10 mouse cellular contexts compared by ENCODE assay signal in genomic region chr11:109358549-109358948, GRCm38 (mm10). TPM values are rescaled to one million over a fixed set of nuclear protein-coding genes. Genes with fewer than 3 reads are reported as not detected.
A peak's percentile ranks its signal among the peaks of the same experiment; 100 is the strongest.
DNase-seq lines count a peak whose midpoint lies in the region; ATAC-seq and TF ChIP-seq lines count a peak whose summit lies in the region.
"Had no signal": no experiment of that assay in that cellular context is flagged by ENCODE, and none has a peak within 500 bp of the region (broad histone marks: within the 10 kb centered on the region; RNA-seq: fewer than 3 reads in every experiment).

No protein-coding gene starts in this region.

- no peak overlapping the region for H3K9ac ChIP-seq in ES-E14 (ENCODE audit: insufficient read depth, low read depth, low read length, poor library complexity, severe bottlenecking)
- no peak overlapping the region for H3K9ac ChIP-seq in intestine, embryonic 16.5 days (ENCODE audit: low read depth, low read length)
- H3K9ac ChIP-seq: neural tube, embryonic 12.5 days had no signal

- 31% methylated on average over 3 of the region's 3 CpGs for WGBS in embryonic facial prominence, embryonic 10.5 days
- 43% methylated on average over 3 of the region's 3 CpGs for WGBS in intestine, embryonic 16.5 days

- no peak overlapping the region for H3K4me3 ChIP-seq in ES-E14 (ENCODE audit: insufficient read depth in 1 of 2, low read depth in 1 of 2, low read length in 2 of 2, poor library complexity in 1 of 2, severe bottlenecking in 1 of 2)
- H3K4me3 ChIP-seq in embryonic facial prominence, embryonic 10.5 days, result no peak overlapping the region
- no peak overlapping the region for H3K4me3 ChIP-seq in intestine, embryonic 16.5 days (ENCODE audit: low read length)
- H3K4me3 ChIP-seq: neural tube, embryonic 12.5 days had no signal

- no peaks in the 10 kb centered on the region for H3K9me3 ChIP-seq in ES-E14 (ENCODE audit: control insufficient read depth, insufficient read depth, low read depth, low read length)
- H3K9me3 ChIP-seq in embryonic facial prominence, embryonic 10.5 days, result no peaks in the 10 kb centered on the region
- no peaks in the 10 kb centered on the region for H3K9me3 ChIP-seq in intestine, embryonic 16.5 days (ENCODE audit: control insufficient read depth, low read length)
- H3K9me3 ChIP-seq: neural tube, embryonic 12.5 days had no signal

- no peaks in the 10 kb centered on the region for H3K36me3 ChIP-seq in ES-E14 (ENCODE audit: control insufficient read depth, insufficient read depth, low read length, poor library complexity, severe bottlenecking)
- H3K36me3 ChIP-seq in embryonic facial prominence, embryonic 10.5 days (replicated peaks), result no peaks in the 10 kb centered on the region
- H3K36me3 ChIP-seq in intestine, embryonic 16.5 days (ENCODE audit: control insufficient read depth, insufficient read depth, low read length), result no peaks in the 10 kb centered on the region
- H3K36me3 ChIP-seq: neural tube, embryonic 12.5 days had no signal

- no peak overlapping the region for H3K4me2 ChIP-seq in intestine, embryonic 16.5 days (ENCODE audit: low read depth, low read length)
- H3K4me2 ChIP-seq: neural tube, embryonic 12.5 days had no signal

- in situ Hi-C loops in ES-E14 (cut with MboI; ENCODE audit: low sequenced_read_pairs in 2 of 2, unreplicated experiment in 2 of 2), result no loop called here

- peak overlapping the region; percentile 92; the same call in 1 of the 2 replicates for H3K27ac ChIP-seq in ES-E14 (ENCODE audit: insufficient read depth, low read depth, low read length, poor library complexity, severe bottlenecking)
- H3K27ac ChIP-seq in embryonic facial prominence, embryonic 10.5 days (replicated peaks), result 0 out of 2 replicates have a peak overlapping the region, but pooled peaks have one; percentile 3
- H3K27ac ChIP-seq in intestine, embryonic 16.5 days (ENCODE audit: low read length), result peak overlapping the region; percentile 84
- H3K27ac ChIP-seq: neural tube, embryonic 12.5 days had no signal

- H3K27me3 ChIP-seq in embryonic facial prominence, embryonic 10.5 days (replicated peaks; ENCODE audit: low read depth, poor library complexity, severe bottlenecking), result peaks cover 16% of the 10 kb centered on the region
- no peaks in the 10 kb centered on the region for H3K27me3 ChIP-seq in intestine, embryonic 16.5 days (replicated peaks; ENCODE audit: control insufficient read depth, insufficient read depth, low read length)
- H3K27me3 ChIP-seq: neural tube, embryonic 12.5 days had no signal

- ATAC-seq in intestine, embryonic 16.5 days, result no peak

- DNase-seq in kidney, adult 18-20 months, result peak; percentile 8
- DNase-seq in kidney, adult 9 months, result no peak
- DNase-seq in ES-E14 (ENCODE audit: low read depth, low spot score), result peak; percentile 40
- DNase-seq in embryonic facial prominence, embryonic 10.5 days (ENCODE audit: low spot score), result no peak
- DNase-seq in spleen, adult 12 weeks (ENCODE audit: low spot score), result no peak
- no peak for DNase-seq in spleen, postnatal 4 days (ENCODE audit: low spot score in 2 of 2)
- no peak for DNase-seq in kidney, postnatal 14 days

- H3K4me1 ChIP-seq in ES-E14 (ENCODE audit: control insufficient read depth in 2 of 2, insufficient read depth in 2 of 2, low read length in 2 of 2, poor library complexity in 1 of 2), result peaks cover 13 to 14% of the 10 kb centered on the region in 2 experiments
- H3K4me1 ChIP-seq in embryonic facial prominence, embryonic 10.5 days, result peaks cover 51% of the 10 kb centered on the region
- peaks cover 44% of the 10 kb centered on the region for H3K4me1 ChIP-seq in intestine, embryonic 16.5 days (ENCODE audit: control insufficient read depth, insufficient read depth, low read length)

TF ChIP-seq in ES-E14, 5 proteins besides CTCF, POLR2A, EP300 and RAD21:
- TF ChIP-seq ZNF384 (IDR thresholded peaks at IDR 0.05; ENCODE audit: low read depth, low read length), result no peak

RNA-seq across cellular contexts. Expression of gene Gna13, which starts 4.1 kb away (rescaled TPM):
- total RNA-seq in ES-E14 (2012; rRNA removed), result 32.9 and 34.8 TPM in 2 replicates
- 18.3 and 18.5 TPM in 2 replicates for polyA plus RNA-seq in embryonic facial prominence, embryonic 10.5 days (2016; fragmentation: Nextera tagmentation; extraction: Ambion mirVana)
- 36.1 and 39.6 TPM in 2 replicates for polyA plus RNA-seq in intestine, embryonic 16.5 days (2015; fragmentation: Nextera tagmentation; extraction: Ambion mirVana)

RNA-seq across cellular contexts. Expression of gene 9930022D16Rik, which starts 55.2 kb away (rescaled TPM):
- total RNA-seq in ES-E14 (2012; rRNA removed), result not detected in 2 replicates
- polyA plus RNA-seq in embryonic facial prominence, embryonic 10.5 days (2016; fragmentation: Nextera tagmentation; extraction: Ambion mirVana), result not detected in 2 replicates
- polyA plus RNA-seq in intestine, embryonic 16.5 days (2015; fragmentation: Nextera tagmentation; extraction: Ambion mirVana), result not detected in 2 replicates
- total RNA-seq: left cerebral cortex, postnatal 14 days had no signal
- polyA plus RNA-seq: neural tube, embryonic 12.5 days had no signal

Comparison
In these comparisons a context has a peak if more than half of its experiments do, and no peak if none do; other contexts are left out.
1. DNase-seq: peak in kidney, adult 18-20 months (single experiment) and ES-E14 (single experiment); none in kidney, adult 9 months (single experiment), embryonic facial prominence, embryonic 10.5 days (single experiment), spleen, adult 12 weeks (single experiment), spleen, postnatal 4 days (0 of 2) and kidney, postnatal 14 days (single experiment).
2. H3K27ac ChIP-seq: peak in every context shown above with its lines; median percentile 92 in ES-E14; 84 in intestine, embryonic 16.5 days; 3 in embryonic facial prominence, embryonic 10.5 days.